Mouse (Mus musculus): Measurements from ENCODE around the gene Olfr553. TPM values are rescaled to one million over a fixed set of nuclear protein-coding genes. Genes with fewer than 3 reads are reported as not detected.
A peak's percentile ranks its signal among the peaks of the same experiment; 100 is the strongest.
"Not testable (repeated sequence)": the region's sequence is repeated elsewhere in the genome, so short reads cannot be mapped to it uniquely, and the experiment has no call there.

Gene Olfr553
- not detected in 2 replicates for polyA plus RNA-seq (2014; fragmentation: Nextera tagmentation; extraction: Ambion mirVana)

GRCm38 (mm10) chr7:102618118-102618517, at the start of gene Olfr553:
Gene Olfr553 (minus strand): TSS chr7:102618218.
- Histone ChIP-seq H3K27me3 (ENCODE audit: control insufficient read depth, insufficient read depth, low read length) (no peaks in the 10 kb centered on the region), H3K36me3 (ENCODE audit: control insufficient read depth, insufficient read depth, low read length) (no peaks in the 10 kb centered on the region), H3K27ac (ENCODE audit: low read depth, low read length) (no peak within 1 kb of the TSS), H3K9me3 (replicated peaks; ENCODE audit: control insufficient read depth, low read length) (no peaks in the 10 kb centered on the region), H3K4me3 (ENCODE audit: low read depth, low read length) (no peak within 1 kb of the TSS), H3K4me1 (ENCODE audit: control insufficient read depth, insufficient read depth, low read length) (no peaks in the 10 kb centered on the region), H3K4me2 (no peak within 1 kb of the TSS), H3K9ac (ENCODE audit: low read depth, low read length) (no peak within 1 kb of the TSS)
- ATAC-seq (replicated peaks; ENCODE audit: insufficient number of reproducible peaks, low FRiP score, low TSS enrichment), result no peak

- no peak for ATAC-seq (replicated peaks; ENCODE audit: insufficient number of reproducible peaks, low FRiP score, low TSS enrichment)
- WGBS (ENCODE audit: insufficient replicate concordance), result 39% methylated on average over 2 of the region's 2 CpGs
- Histone ChIP-seq H3K27ac (ENCODE audit: low read depth, low read length) (no peak overlapping the region), H3K9ac (ENCODE audit: low read depth, low read length) (no peak overlapping the region), H3K4me3 (ENCODE audit: low read depth, low read length) (no peak overlapping the region), H3K4me2 (no peak overlapping the region), H3K36me3 (ENCODE audit: control insufficient read depth, insufficient read depth, low read length) (no peaks in the 10 kb centered on the region), H3K4me1 (ENCODE audit: control insufficient read depth, insufficient read depth, low read length) (no peaks in the 10 kb centered on the region), H3K27me3 (ENCODE audit: control insufficient read depth, insufficient read depth, low read length) (no peaks in the 10 kb centered on the region), H3K9me3 (replicated peaks; ENCODE audit: control insufficient read depth, low read length) (no peaks in the 10 kb centered on the region)
Observed at GRCm38 (mm10) chr7:102665378-102665777, 47.4 kb upstream of the Olfr553 start.

GRCm38 (mm10) chr7:102664599-102664998, 46.6 kb upstream of the Olfr553 start, which contains the start of gene Olfr556:
Gene Olfr556 (plus strand): TSS chr7:102664899.
- 57% methylated on average over 3 of the region's 3 CpGs for WGBS (ENCODE audit: insufficient replicate concordance)

GRCm38 (mm10) chr7:102658523-102658922, 40.5 kb upstream of the Olfr553 start, which contains the start of gene Olfr555:
Gene Olfr555 (plus strand): TSS chr7:102658823.
- H3K9me3 ChIP-seq (replicated peaks; ENCODE audit: control insufficient read depth, low read length), result no peaks in the 10 kb centered on the region
- ATAC-seq (replicated peaks; ENCODE audit: insufficient number of reproducible peaks, low FRiP score, low TSS enrichment), result no peak
- 68% methylated on average over 1 of the region's 1 CpGs for WGBS (ENCODE audit: insufficient replicate concordance)

More at GRCm38 (mm10) chr7:102664599-102664998, 46.6 kb upstream of the Olfr553 start, which contains the start of gene Olfr556:
- H3K9me3 ChIP-seq (replicated peaks; ENCODE audit: control insufficient read depth, low read length), result no peaks in the 10 kb centered on the region
- ATAC-seq (replicated peaks; ENCODE audit: insufficient number of reproducible peaks, low FRiP score, low TSS enrichment), result no peak
- no peaks in the 10 kb centered on the region for H3K36me3 ChIP-seq (ENCODE audit: control insufficient read depth, insufficient read depth, low read length)
- H3K9ac ChIP-seq (ENCODE audit: low read depth, low read length), result no peak within 1 kb of the TSS
- no peak within 1 kb of the TSS for H3K4me2 ChIP-seq
- H3K4me3 ChIP-seq (ENCODE audit: low read depth, low read length), result no peak within 1 kb of the TSS
- no peak within 1 kb of the TSS for H3K27ac ChIP-seq (ENCODE audit: low read depth, low read length)
- H3K4me1 ChIP-seq (ENCODE audit: control insufficient read depth, insufficient read depth, low read length), result no peaks in the 10 kb centered on the region
- no peaks in the 10 kb centered on the region for H3K27me3 ChIP-seq (ENCODE audit: control insufficient read depth, insufficient read depth, low read length)

GRCm38 (mm10) chr7:102644945-102645344, 26.9 kb upstream of the Olfr553 start:
- WGBS (ENCODE audit: insufficient replicate concordance), result 26% methylated on average over 3 of the region's 4 CpGs

More at GRCm38 (mm10) chr7:102658523-102658922, 40.5 kb upstream of the Olfr553 start, which contains the start of gene Olfr555:
- Histone ChIP-seq H3K4me2 (no peak within 1 kb of the TSS), H3K36me3 (ENCODE audit: control insufficient read depth, insufficient read depth, low read length) (no peaks in the 10 kb centered on the region), H3K27ac (ENCODE audit: low read depth, low read length) (no peak within 1 kb of the TSS), H3K9ac (ENCODE audit: low read depth, low read length) (no peak within 1 kb of the TSS), H3K4me1 (ENCODE audit: control insufficient read depth, insufficient read depth, low read length) (no peaks in the 10 kb centered on the region), H3K4me3 (ENCODE audit: low read depth, low read length) (no peak within 1 kb of the TSS), H3K27me3 (ENCODE audit: control insufficient read depth, insufficient read depth, low read length) (no peaks in the 10 kb centered on the region)

GRCm38 (mm10) chr7:102638132-102638531, 20.1 kb upstream of the Olfr553 start, which contains the start of gene Olfr554:
Gene Olfr554 (plus strand): TSS chr7:102638432.
- Histone ChIP-seq H3K9ac (ENCODE audit: low read depth, low read length) (no peak within 1 kb of the TSS), H3K27ac (ENCODE audit: low read depth, low read length) (no peak within 1 kb of the TSS), H3K4me2 (no peak within 1 kb of the TSS), H3K27me3 (ENCODE audit: control insufficient read depth, insufficient read depth, low read length) (no peaks in the 10 kb centered on the region), H3K9me3 (replicated peaks; ENCODE audit: control insufficient read depth, low read length) (no peaks in the 10 kb centered on the region), H3K4me3 (ENCODE audit: low read depth, low read length) (no peak within 1 kb of the TSS), H3K36me3 (ENCODE audit: control insufficient read depth, insufficient read depth, low read length) (no peaks in the 10 kb centered on the region), H3K4me1 (ENCODE audit: control insufficient read depth, insufficient read depth, low read length) (no peaks in the 10 kb centered on the region)
- no peak for ATAC-seq (replicated peaks; ENCODE audit: insufficient number of reproducible peaks, low FRiP score, low TSS enrichment)
- WGBS (ENCODE audit: insufficient replicate concordance), result 57% methylated on average over 1 of the region's 1 CpGs

More at GRCm38 (mm10) chr7:102644945-102645344, 26.9 kb upstream of the Olfr553 start:
- not testable (repeated sequence) for H3K9me3 ChIP-seq (replicated peaks; ENCODE audit: control insufficient read depth, low read length); H3K9ac ChIP-seq (ENCODE audit: low read depth, low read length); H3K36me3 ChIP-seq (ENCODE audit: control insufficient read depth, insufficient read depth, low read length); H3K27ac ChIP-seq (ENCODE audit: low read depth, low read length); H3K4me2 ChIP-seq; H3K4me1 ChIP-seq (ENCODE audit: control insufficient read depth, insufficient read depth, low read length); H3K4me3 ChIP-seq (ENCODE audit: low read depth, low read length); H3K27me3 ChIP-seq (ENCODE audit: control insufficient read depth, insufficient read depth, low read length)
- peak; percentile 59; the same call in 1 of the 2 replicates for ATAC-seq (replicated peaks; ENCODE audit: insufficient number of reproducible peaks, low FRiP score, low TSS enrichment)

- Histone ChIP-seq H3K4me3 (ENCODE audit: low read depth, low read length) (no peak overlapping the region), H3K9me3 (replicated peaks; ENCODE audit: control insufficient read depth, low read length) (no peaks in the 10 kb centered on the region), H3K4me2 (no peak overlapping the region), H3K27me3 (ENCODE audit: control insufficient read depth, insufficient read depth, low read length) (no peaks in the 10 kb centered on the region), H3K36me3 (ENCODE audit: control insufficient read depth, insufficient read depth, low read length) (no peaks in the 10 kb centered on the region), H3K27ac (ENCODE audit: low read depth, low read length) (no peak overlapping the region), H3K4me1 (ENCODE audit: control insufficient read depth, insufficient read depth, low read length) (no peaks in the 10 kb centered on the region), H3K9ac (ENCODE audit: low read depth, low read length) (no peak overlapping the region)
- 34% methylated on average over 3 of the region's 3 CpGs for WGBS (ENCODE audit: insufficient replicate concordance)
- no peak for ATAC-seq (replicated peaks; ENCODE audit: insufficient number of reproducible peaks, low FRiP score, low TSS enrichment)
Observed at GRCm38 (mm10) chr7:102636665-102637064, 18.6 kb upstream of the Olfr553 start.

- not testable (repeated sequence) for H3K36me3 ChIP-seq (ENCODE audit: control insufficient read depth, insufficient read depth, low read length); H3K27me3 ChIP-seq (ENCODE audit: control insufficient read depth, insufficient read depth, low read length); H3K4me2 ChIP-seq; H3K4me1 ChIP-seq (ENCODE audit: control insufficient read depth, insufficient read depth, low read length); ATAC-seq (replicated peaks; ENCODE audit: insufficient number of reproducible peaks, low FRiP score, low TSS enrichment); H3K27ac ChIP-seq (ENCODE audit: low read depth, low read length); H3K4me3 ChIP-seq (ENCODE audit: low read depth, low read length); H3K9me3 ChIP-seq (replicated peaks; ENCODE audit: control insufficient read depth, low read length); H3K9ac ChIP-seq (ENCODE audit: low read depth, low read length)
- WGBS (ENCODE audit: insufficient replicate concordance), result 68% methylated on average over 15 of the region's 19 CpGs
Observed at GRCm38 (mm10) chr7:102620368-102620767, 2.4 kb upstream of the Olfr553 start.

- H3K36me3 ChIP-seq (ENCODE audit: control insufficient read depth, insufficient read depth, low read length), result no peaks in the 10 kb centered on the region
- H3K4me2 ChIP-seq, result no peak overlapping the region
- H3K27me3 ChIP-seq (ENCODE audit: control insufficient read depth, insufficient read depth, low read length), result no peaks in the 10 kb centered on the region
- H3K4me1 ChIP-seq (ENCODE audit: control insufficient read depth, insufficient read depth, low read length), result no peaks in the 10 kb centered on the region
- H3K9me3 ChIP-seq (replicated peaks; ENCODE audit: control insufficient read depth, low read length), result no peaks in the 10 kb centered on the region
- H3K4me3 ChIP-seq (ENCODE audit: low read depth, low read length), result no peak overlapping the region
- peak; percentile 39; the same call in 1 of the 2 replicates for ATAC-seq (replicated peaks; ENCODE audit: insufficient number of reproducible peaks, low FRiP score, low TSS enrichment)
- no peak overlapping the region for H3K9ac ChIP-seq (ENCODE audit: low read depth, low read length)
- H3K27ac ChIP-seq (ENCODE audit: low read depth, low read length), result no peak overlapping the region
- WGBS (ENCODE audit: insufficient replicate concordance), result 42% methylated on average over 5 of the region's 5 CpGs
Observed at GRCm38 (mm10) chr7:102619608-102620007, 1.6 kb upstream of the Olfr553 start.

Data from heart, embryonic 11.5 days (tissue).